Mouse (Mus musculus) left cerebral cortex, postnatal 25 days (tissue): ENCODE results near the gene Klrb1b. TPM values are rescaled to one million over a fixed set of nuclear protein-coding genes. Genes with fewer than 3 reads are reported as not detected.
A peak's percentile ranks its signal among the peaks of the same experiment; 100 is the strongest.
"Not testable (repeated sequence)": the region's sequence is repeated elsewhere in the genome, so short reads cannot be mapped to it uniquely, and the experiment has no call there.

Source experiments
- DNase-seq, 2 experiments: peaks; one replicate each; pipeline ENCODE4 v3.0.0; 2022; ENCODE audit warnings: low spot score in 2 of 2, mixed read lengths in 1 of 2
- intact Hi-C: fragments of 180-260 bp; cut with DNase I; formaldehyde crosslinking; loops from one replicate; pipeline ENCODE4 v1.15.1; 2025
- total RNA-seq, 2 experiments: library from RNA; stranded (reverse); gene quantifications; 2 replicates each; pipeline ENCODE4 v1.2.3; 2021

Klrb1b gene
- total RNA-seq, 2 experiments from 2014 or later = not detected

- intact Hi-C loops = loop anchor here (1.0 to 10.0 kb wide), 2 partner anchors 103 to 692 kb away; partner anchors contain the start of gene Gabarapl1
- no peak for DNase-seq
Observed at GRCm38 (mm10) chr6:128842356-128842944, 16.3 kb upstream of the Klrb1b start.

- DNase-seq = no peak
- intact Hi-C loops = loop anchor here (1.0 to 10.0 kb wide), 3 partner anchors 104 to 693 kb away; partner anchors contain the start of gene Gabarapl1
Observed at GRCm38 (mm10) chr6:128841327-128842089, 15.4 kb upstream of the Klrb1b start.

GRCm38 (mm10) chr6:128840669-128841068 lies 14.5 kb upstream of the Klrb1b start:
- DNase-seq = not testable (repeated sequence)
- intact Hi-C loops = loop anchor here (2.0 to 10.0 kb wide), 2 partner anchors 110 to 694 kb away; partner anchors contain the start of gene Gabarapl1

- intact Hi-C loops = loop anchor here (2.0 to 10.0 kb wide), 3 partner anchors 79 to 695 kb away; partner anchors contain the start of gene Gabarapl1
- no peak for DNase-seq
Observed at GRCm38 (mm10) chr6:128839921-128840320, 13.8 kb upstream of the Klrb1b start.

GRCm38 (mm10) chr6:128839266-128839771 lies 13.2 kb upstream of the Klrb1b start:
- DNase-seq = peak; percentile 76
- intact Hi-C loops = loop anchor here (2.0 kb wide), 1 partner anchor 79 kb away; no protein-coding TSS in a partner anchor

- DNase-seq = peak; percentile 92 to 94
- intact Hi-C loops = loop anchor here (1.0 to 2.0 kb wide), 2 partner anchors 35 to 78 kb away; no protein-coding TSS in a partner anchor
Observed at GRCm38 (mm10) chr6:128838342-128839265, 12.5 kb upstream of the Klrb1b start.

GRCm38 (mm10) chr6:128837454-128838341 lies 11.6 kb upstream of the Klrb1b start:
- DNase-seq = peak in 1 of 2 experiments; percentile 13
- intact Hi-C loops = loop anchor here (1.0 to 2.0 kb wide), 2 partner anchors 34 to 77 kb away; no protein-coding TSS in a partner anchor

GRCm38 (mm10) chr6:128836955-128837334 lies 10.8 kb upstream of the Klrb1b start:
- intact Hi-C loops = no loop called here
- no peak for DNase-seq

- intact Hi-C loops = no loop called here
- no peak for DNase-seq
Observed at GRCm38 (mm10) chr6:128836191-128836954, 10.2 kb upstream of the Klrb1b start.

GRCm38 (mm10) chr6:128835571-128835970 lies 9.4 kb upstream of the Klrb1b start:
- DNase-seq = no peak
- intact Hi-C loops = no loop called here

GRCm38 (mm10) chr6:128833046-128833445 lies 6.9 kb upstream of the Klrb1b start:
- DNase-seq = no peak
- intact Hi-C loops = no loop called here

- DNase-seq = no peak
- intact Hi-C loops = no loop called here
Observed at GRCm38 (mm10) chr6:128829837-128830236, 3.7 kb upstream of the Klrb1b start.

- intact Hi-C loops = no loop called here
- no peak for DNase-seq
Observed at GRCm38 (mm10) chr6:128826781-128827180, 650 bp upstream of the Klrb1b start.

GRCm38 (mm10) chr6:128818083-128818802 lies 7.9 kb downstream of the Klrb1b start:
- intact Hi-C loops = no loop called here
- no peak for DNase-seq

GRCm38 (mm10) chr6:128808532-128808931 lies 17.6 kb downstream of the Klrb1b start:
- intact Hi-C loops = no loop called here
- peak in 1 of 2 experiments; percentile 22 for DNase-seq

- DNase-seq = peak in 1 of 2 experiments; percentile 6
- intact Hi-C loops = no loop called here
Observed at GRCm38 (mm10) chr6:128807021-128807420, 19.1 kb downstream of the Klrb1b start.
